Comparison of ENCODE assay signal across 9 mouse cellular contexts in the genomic region with DNA sequence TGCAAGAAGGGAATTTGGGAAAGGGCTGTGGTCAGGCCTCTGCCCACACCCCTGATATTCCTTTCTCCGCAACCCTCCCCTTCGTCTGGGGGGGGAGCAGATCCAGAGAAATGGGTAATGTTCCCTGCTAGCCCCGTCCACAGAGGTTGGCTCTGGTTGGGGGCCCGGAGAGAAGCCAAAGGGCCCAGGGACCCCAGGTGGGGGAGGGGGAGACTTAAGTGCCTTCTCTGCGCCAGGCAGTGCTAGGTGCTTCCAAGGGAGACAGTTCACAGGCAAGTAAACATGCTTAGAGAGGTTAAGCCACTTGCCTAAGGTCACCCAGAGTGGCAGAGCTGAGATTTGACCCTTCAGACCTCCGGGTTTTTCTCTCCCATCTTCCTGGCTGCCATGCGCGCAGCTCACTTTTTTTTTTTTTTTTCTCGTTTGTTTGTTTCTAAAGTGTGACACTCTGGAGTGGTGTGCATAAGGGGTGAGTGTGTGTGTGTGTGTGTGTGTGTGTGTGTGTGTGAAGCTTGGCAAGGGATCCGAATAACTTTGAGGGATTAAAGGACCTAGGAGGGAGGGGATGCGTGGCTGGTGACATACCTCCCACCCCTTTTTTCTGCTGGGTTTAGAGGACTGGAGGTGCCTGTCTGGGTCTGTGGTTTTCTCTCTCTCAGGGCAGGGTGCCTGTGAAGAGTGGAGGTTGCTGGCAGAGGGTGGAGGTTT. TPM values are rescaled to one million over a fixed set of nuclear protein-coding genes. Genes with fewer than 3 reads are reported as not detected.
DNase-seq lines count a peak whose midpoint lies in the region; ATAC-seq and TF ChIP-seq lines count a peak whose summit lies in the region.
"Had no signal": no experiment of that assay in that cellular context is flagged by ENCODE, and none has a peak within 500 bp of the region (broad histone marks: within the 10 kb centered on the region; RNA-seq: fewer than 3 reads in every experiment).

No protein-coding gene starts in this region.

- H3K27me3 ChIP-seq in forebrain, embryonic 16.5 days (replicated peaks; ENCODE audit: control insufficient read depth, insufficient read depth, low read length) = no peaks in the 10 kb centered on the region
- no peaks in the 10 kb centered on the region for H3K27me3 ChIP-seq in forebrain, embryonic 15.5 days
- no peaks in the 10 kb centered on the region for H3K27me3 ChIP-seq in spleen, adult 2 months (ENCODE audit: control insufficient read depth, insufficient read depth, low read length)
- peaks cover 36% of the 10 kb centered on the region for H3K27me3 ChIP-seq in liver, embryonic 12.5 days (replicated peaks)

- H3K9ac ChIP-seq in forebrain, embryonic 16.5 days (replicated peaks; ENCODE audit: low read depth, low read length) = 0 out of 2 replicates have a peak overlapping the region, but pooled peaks have one; percentile 10
- no peak overlapping the region for H3K9ac ChIP-seq in forebrain, embryonic 15.5 days (replicated peaks)
- no peak overlapping the region for H3K9ac ChIP-seq in liver, embryonic 12.5 days

- TF ChIP-seq POLR2A in spleen, adult 2 months (IDR thresholded peaks at IDR 0.05; ENCODE audit: low read depth, low read length) = no peak

- TF ChIP-seq CTCF in spleen, adult 2 months (IDR thresholded peaks at IDR 0.05; ENCODE audit: extremely low read depth, insufficient read depth, insufficient read length, insufficient replicate concordance) = no peak

- no peak for ATAC-seq in forebrain, embryonic 16.5 days
- ATAC-seq in forebrain, embryonic 15.5 days (replicated peaks) = no peak
- no peak for ATAC-seq in liver, embryonic 12.5 days

- no peaks in the 10 kb centered on the region for H3K9me3 ChIP-seq in forebrain, embryonic 16.5 days (ENCODE audit: control insufficient read depth, low read length)
- no peaks in the 10 kb centered on the region for H3K9me3 ChIP-seq in forebrain, embryonic 15.5 days
- no peaks in the 10 kb centered on the region for H3K9me3 ChIP-seq in liver, embryonic 12.5 days (replicated peaks)
- H3K9me3 ChIP-seq: megakaryocyte, embryonic 14.5 days had no signal

- WGBS in forebrain, embryonic 16.5 days = 28% methylated on average over 11 of the region's 11 CpGs
- WGBS in forebrain, embryonic 15.5 days = 25% methylated on average over 11 of the region's 11 CpGs
- 38% methylated on average over 11 of the region's 11 CpGs for WGBS in spleen, adult 2 months
- 46% methylated on average over 11 of the region's 11 CpGs for WGBS in liver, embryonic 12.5 days (ENCODE audit: insufficient replicate concordance)

- H3K27ac ChIP-seq in forebrain, embryonic 16.5 days (ENCODE audit: low read length) = no peak overlapping the region
- H3K27ac ChIP-seq in forebrain, embryonic 15.5 days (replicated peaks) = no peak overlapping the region
- peak overlapping the region; percentile 85 for H3K27ac ChIP-seq in spleen, adult 2 months (ENCODE audit: insufficient read depth, low read length)
- peak overlapping the region; percentile 43; the same call in 1 of the 2 replicates for H3K27ac ChIP-seq in liver, embryonic 12.5 days

- DNase-seq in spleen, adult 2 months (ENCODE audit: low read depth in 1 of 2, low spot score in 2 of 2) = no peak
- DNase-seq in spleen, adult 12 weeks (ENCODE audit: low spot score) = no peak
- DNase-seq in ovary, postnatal 10 days (ENCODE audit: low spot score) = no peak
- no peak for DNase-seq in left cerebral cortex, adult 18-20 months (ENCODE audit: low spot score in 2 of 2)
- no peak for DNase-seq in cerebellum, adult 11 months

- H3K4me1 ChIP-seq in forebrain, embryonic 16.5 days (replicated peaks; ENCODE audit: control insufficient read depth, insufficient read depth, low read length) = peaks cover 49% of the 10 kb centered on the region
- peaks cover 55% of the 10 kb centered on the region for H3K4me1 ChIP-seq in forebrain, embryonic 15.5 days
- peaks cover 79% of the 10 kb centered on the region for H3K4me1 ChIP-seq in spleen, adult 2 months (ENCODE audit: control insufficient read depth, insufficient read depth, insufficient read length)
- H3K4me1 ChIP-seq in liver, embryonic 12.5 days = peaks cover 91% of the 10 kb centered on the region

- H3K36me3 ChIP-seq in forebrain, embryonic 16.5 days (ENCODE audit: control insufficient read depth, insufficient read depth) = no peaks in the 10 kb centered on the region
- no peaks in the 10 kb centered on the region for H3K36me3 ChIP-seq in forebrain, embryonic 15.5 days
- no peaks in the 10 kb centered on the region for H3K36me3 ChIP-seq in spleen, adult 2 months (ENCODE audit: control insufficient read depth, insufficient read depth, low read length)
- no peaks in the 10 kb centered on the region for H3K36me3 ChIP-seq in liver, embryonic 12.5 days

- no peak overlapping the region for H3K4me3 ChIP-seq in forebrain, embryonic 16.5 days (replicated peaks; ENCODE audit: low read length)
- no peak overlapping the region for H3K4me3 ChIP-seq in forebrain, embryonic 15.5 days
- H3K4me3 ChIP-seq in spleen, adult 2 months (ENCODE audit: extremely low read depth, insufficient read depth, insufficient read length) = peak overlapping the region; percentile 5; the same call in 1 of the 2 replicates
- no peak overlapping the region for H3K4me3 ChIP-seq in liver, embryonic 12.5 days

- H3K4me2 ChIP-seq in forebrain, embryonic 16.5 days (ENCODE audit: low read length) = no peak overlapping the region
- H3K4me2 ChIP-seq in forebrain, embryonic 15.5 days (replicated peaks) = no peak overlapping the region
- H3K4me2 ChIP-seq in liver, embryonic 12.5 days = peak overlapping the region; percentile 94

RNA-seq across cellular contexts. Expression of a gene that starts 17.4 kb away (rescaled TPM):
- 9.5 and 10.6 TPM in 2 replicates for polyA plus RNA-seq in forebrain, embryonic 16.5 days (2015; fragmentation: Nextera tagmentation; extraction: Ambion mirVana)
- polyA plus RNA-seq in forebrain, embryonic 15.5 days (2015; fragmentation: Nextera tagmentation; extraction: Ambion mirVana) = 9.2 and 9.9 TPM in 2 replicates
- 37.0 and 48.8 TPM in 2 replicates for polyA plus RNA-seq in spleen, adult 2 months (2012; rRNA removed)
- 6.8 and 7.1 TPM in 2 replicates for polyA plus RNA-seq in liver, embryonic 12.5 days (2016; fragmentation: Nextera tagmentation; extraction: Ambion mirVana)
- 10 to 100 TPM; 14.4 to 14.9 TPM for total RNA-seq in left cerebral cortex, adult 18-20 months (2021)

RNA-seq across cellular contexts. Expression of a gene that starts 37.5 kb away (rescaled TPM):
- 10.3 and 10.9 TPM in 2 replicates for polyA plus RNA-seq in forebrain, embryonic 16.5 days (2015; fragmentation: Nextera tagmentation; extraction: Ambion mirVana)
- 11.2 and 12.1 TPM in 2 replicates for polyA plus RNA-seq in forebrain, embryonic 15.5 days (2015; fragmentation: Nextera tagmentation; extraction: Ambion mirVana)
- polyA plus RNA-seq in spleen, adult 2 months (2012; rRNA removed) = 1.6 and 2.0 TPM in 2 replicates
- 86.5 and 89.9 TPM in 2 replicates for polyA plus RNA-seq in liver, embryonic 12.5 days (2016; fragmentation: Nextera tagmentation; extraction: Ambion mirVana)
- under 1 TPM; 0.33 to 0.45 TPM for total RNA-seq in left cerebral cortex, adult 18-20 months (2021)

RNA-seq across cellular contexts. Expression of a gene that starts 37.8 kb away (rescaled TPM):
- polyA plus RNA-seq in forebrain, embryonic 16.5 days (2015; fragmentation: Nextera tagmentation; extraction: Ambion mirVana) = 0.51 and 1.0 TPM in 2 replicates
- 0.62 and 0.84 TPM in 2 replicates for polyA plus RNA-seq in forebrain, embryonic 15.5 days (2015; fragmentation: Nextera tagmentation; extraction: Ambion mirVana)
- polyA plus RNA-seq in spleen, adult 2 months (2012; rRNA removed) = 0.56 and 0.67 TPM in 2 replicates
- not detected in 2 replicates for polyA plus RNA-seq in liver, embryonic 12.5 days (2016; fragmentation: Nextera tagmentation; extraction: Ambion mirVana)
- total RNA-seq in left cerebral cortex, adult 18-20 months (2021) = 1 to 10 TPM; 1.8 to 2.0 TPM

Comparison
In these comparisons a context has a peak if more than half of its experiments do, and no peak if none do; other contexts are left out.
1. H3K27ac ChIP-seq: peak in spleen, adult 2 months (single experiment) and liver, embryonic 12.5 days (single experiment); none in forebrain, embryonic 16.5 days (single experiment) and forebrain, embryonic 15.5 days (single experiment).